Comparison of ENCODE assay signal across 16 mouse cellular contexts in genomic region chr10:119274333-119274732, GRCm38 (mm10).
"Had no signal": no experiment of that assay in that cellular context is flagged by ENCODE, and none has a peak within 500 bp of the region (broad histone marks: within the 10 kb centered on the region; RNA-seq: fewer than 3 reads in every experiment).

No protein-coding gene starts in this region.

- H3K4me2 ChIP-seq: neural tube, embryonic 13.5 days; neural tube, embryonic 15.5 days; stomach, embryonic 15.5 days had no signal

- DNase-seq: retina, postnatal 1 day; right cerebral cortex, adult 18-20 months; right cerebral cortex, postnatal 14 days; right cerebral cortex, postnatal 25 days; right cerebral cortex, postnatal 4 days; spleen, adult 18-20 months; thymus, adult 18-20 months; thymus, adult 2 months; thymus, postnatal 14 days; thymus, postnatal 25 days; thymus, postnatal 36 days; thymus, postnatal 4 days had no signal

- H3K27ac ChIP-seq: neural tube, embryonic 13.5 days; neural tube, embryonic 15.5 days; stomach, embryonic 15.5 days; stomach, postnatal 0 days had no signal

- H3K4me3 ChIP-seq: neural tube, embryonic 13.5 days; neural tube, embryonic 15.5 days; stomach, embryonic 15.5 days had no signal

- H3K36me3 ChIP-seq: neural tube, embryonic 13.5 days; neural tube, embryonic 15.5 days; stomach, embryonic 15.5 days had no signal

- H3K9ac ChIP-seq: neural tube, embryonic 13.5 days; neural tube, embryonic 15.5 days; stomach, embryonic 15.5 days had no signal

- H3K27me3 ChIP-seq: neural tube, embryonic 13.5 days; neural tube, embryonic 15.5 days; stomach, embryonic 15.5 days had no signal

- H3K4me1 ChIP-seq: neural tube, embryonic 13.5 days; neural tube, embryonic 15.5 days; stomach, embryonic 15.5 days had no signal

- H3K9me3 ChIP-seq: neural tube, embryonic 13.5 days; neural tube, embryonic 15.5 days; stomach, embryonic 15.5 days had no signal
